Mouse (Mus musculus) right cerebral cortex, postnatal 4 days (tissue): ENCODE measurements at regions not wholly inside any gene's neighbourhood (a gene's known extent, or its start where the extent isn't known, plus 50 kb on each side); places are given as distances from the start of the nearest gene placed in this dataset.

ENCODE experiments used
- DNase-seq: peaks from one replicate; pipeline ENCODE4 v3.0.0-alpha.2; 2022

DNA sequence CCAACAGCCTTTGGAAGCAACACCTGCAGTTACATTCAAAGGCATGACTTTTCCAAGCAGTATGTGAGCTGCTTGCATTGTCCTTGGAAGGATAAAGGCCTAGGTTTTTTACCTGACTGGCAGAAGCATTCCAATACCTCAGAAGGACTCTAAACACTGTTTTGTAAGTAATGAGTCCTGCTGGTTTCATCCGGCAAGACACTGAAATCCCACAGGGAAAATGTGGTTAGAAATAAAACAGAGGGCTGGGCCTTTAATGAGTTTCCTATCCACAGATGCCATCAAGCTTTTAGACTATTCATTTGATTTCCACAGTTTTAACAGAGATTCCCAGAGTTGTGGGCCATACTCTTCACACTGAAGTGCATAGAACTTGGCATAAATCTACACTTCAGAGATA, 461.6 kb downstream of the Prkd1 start:
- no peak for DNase-seq

DNA sequence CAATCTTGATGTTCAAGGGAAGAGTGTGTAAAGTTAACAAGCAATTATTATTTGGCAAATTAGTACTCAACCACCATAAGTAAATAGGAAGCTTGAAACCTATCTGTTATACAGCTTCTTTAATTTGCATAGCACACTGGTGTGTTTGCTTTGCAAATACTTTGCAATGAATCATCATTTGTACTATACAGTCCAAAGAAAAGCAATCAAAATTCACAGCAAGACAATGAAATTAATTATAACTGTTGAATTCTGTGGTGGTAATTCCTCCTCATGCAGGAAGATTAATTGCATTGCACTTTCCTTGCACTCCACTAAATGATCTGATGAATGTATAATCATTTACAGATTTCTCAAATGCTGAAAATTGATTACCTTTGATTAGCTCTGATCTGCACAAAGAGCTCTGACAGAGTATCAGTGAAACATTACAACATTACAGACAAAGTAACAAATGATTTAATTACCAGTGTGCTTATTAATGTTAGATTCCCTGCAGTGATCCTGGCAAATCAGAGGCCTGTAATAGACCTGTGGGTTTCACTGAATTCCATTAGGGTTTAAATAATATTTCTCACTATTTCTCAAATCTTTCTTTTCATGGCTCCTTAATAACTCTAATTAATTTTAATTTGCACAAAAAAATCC, 457.9 kb downstream of the Prkd1 start:
- DNase-seq = no peak

DNA sequence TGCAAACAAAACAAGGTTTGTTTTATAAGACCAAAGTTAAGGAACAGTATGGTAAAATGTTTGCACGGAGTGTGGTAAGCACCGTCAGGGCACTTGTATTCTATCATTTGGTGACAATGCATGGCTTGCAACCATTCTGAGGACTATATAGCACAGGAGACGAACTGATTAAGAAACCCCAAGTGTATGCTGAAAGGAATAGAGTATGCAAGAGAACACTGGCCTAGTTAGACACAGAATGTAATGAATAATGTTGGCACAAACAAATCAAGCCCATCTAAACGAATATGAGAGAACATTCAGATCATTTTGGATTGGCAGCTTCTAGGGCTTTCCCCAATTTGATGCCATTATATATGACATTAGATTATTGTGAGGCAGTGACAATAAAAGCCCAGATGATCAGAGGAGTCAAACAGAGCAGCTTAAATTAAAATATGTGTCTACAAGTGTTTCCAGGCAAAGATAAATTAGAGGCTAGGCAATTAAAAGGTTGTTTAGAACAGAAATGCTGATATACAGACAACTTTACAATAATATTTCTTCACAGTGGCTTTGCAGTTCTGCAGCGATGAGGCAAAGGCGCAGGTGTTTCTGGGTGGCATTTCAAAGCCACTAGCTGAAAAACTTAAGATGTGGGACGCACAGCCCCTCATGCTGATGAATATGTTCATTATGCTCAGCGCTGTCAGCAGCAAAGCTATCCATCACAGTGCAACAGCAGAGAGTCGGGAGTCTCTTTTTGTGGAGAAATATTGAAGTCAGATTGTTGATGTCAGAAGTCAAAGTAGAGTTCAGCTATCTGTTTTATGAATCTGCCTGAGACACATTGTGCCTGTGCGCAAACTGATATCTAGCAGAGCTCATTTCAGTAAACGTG, 456.9 kb downstream of the Prkd1 start:
- peak; percentile 16 for DNase-seq

DNA sequence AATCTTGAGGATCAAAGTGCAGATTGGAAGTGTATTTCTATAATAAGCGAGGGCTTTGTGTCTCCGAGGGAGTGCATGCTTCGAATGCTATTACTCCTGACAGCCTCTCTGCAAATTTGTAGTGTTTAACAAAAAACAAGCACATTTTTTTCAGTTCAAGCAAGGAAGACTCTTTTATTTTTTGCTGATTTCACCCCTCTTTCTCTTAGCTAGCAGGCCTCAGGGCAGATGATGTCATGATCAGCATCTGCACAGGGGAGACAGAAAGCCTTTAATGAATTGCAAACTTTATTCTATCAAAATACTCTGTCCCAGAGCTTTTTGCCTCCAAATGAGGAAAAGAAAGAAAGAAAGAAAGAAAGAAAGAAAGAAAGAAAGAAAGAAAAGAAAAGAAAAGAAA, 455.4 kb downstream of the Prkd1 start:
- no peak for DNase-seq

DNA sequence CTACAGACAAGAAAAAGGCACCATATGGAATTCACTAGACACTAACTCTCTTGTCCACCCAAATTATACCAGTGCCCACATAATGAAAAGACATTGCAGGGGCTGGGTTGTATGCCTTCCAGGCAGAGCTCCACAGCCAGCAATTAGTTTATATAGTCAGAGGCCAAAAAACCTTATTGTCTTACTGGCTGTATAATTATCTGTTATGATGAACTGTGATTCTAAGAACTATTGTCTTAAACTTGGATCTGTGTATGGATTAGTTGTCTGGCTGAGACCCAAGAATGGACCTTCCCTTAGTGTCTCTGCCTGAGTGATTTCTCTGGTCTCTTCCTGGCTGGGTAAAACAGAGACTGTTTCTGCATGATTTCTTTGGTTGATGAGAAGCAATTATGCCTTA, 454.2 kb downstream of the Prkd1 start:
- DNase-seq = no peak

DNA sequence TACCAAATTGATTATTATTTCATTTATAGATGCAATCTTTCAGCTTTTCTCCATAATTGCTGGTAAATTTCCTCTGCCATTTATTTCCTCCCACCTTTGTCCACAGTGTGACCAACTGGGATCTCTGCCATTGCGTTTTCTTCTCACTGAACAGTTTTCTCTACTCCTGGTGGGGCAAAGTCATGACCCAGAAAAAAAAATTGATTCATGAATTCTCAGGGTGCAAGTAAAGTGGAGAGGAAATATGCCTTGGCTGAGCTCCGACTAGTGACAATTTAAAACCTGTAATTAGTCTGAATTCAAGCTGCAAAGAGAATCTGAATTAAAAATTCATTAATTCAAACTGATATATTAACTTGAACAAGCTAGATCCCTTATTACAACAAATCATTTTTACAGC, 452.6 kb downstream of the Prkd1 start:
- DNase-seq = no peak

DNA sequence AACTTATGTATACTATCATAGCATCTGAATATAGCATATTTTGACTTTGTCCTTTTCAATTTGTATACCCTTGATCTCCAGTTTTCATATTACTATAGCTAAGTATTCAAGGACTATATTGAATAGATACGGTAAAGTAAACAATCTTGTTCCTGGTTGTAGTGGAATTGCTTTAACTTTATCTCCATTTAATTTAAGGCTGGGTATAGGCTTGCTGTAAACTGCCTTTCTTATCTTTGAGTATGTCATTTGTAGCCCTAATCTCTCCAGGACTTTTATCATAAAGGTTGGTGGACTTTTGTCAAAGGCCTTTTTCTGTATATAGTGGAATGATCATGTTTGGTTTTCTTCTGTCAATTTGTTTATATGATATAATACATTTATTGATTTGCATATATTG, 407.8 kb downstream of the Prkd1 start:
- no peak for DNase-seq

DNA sequence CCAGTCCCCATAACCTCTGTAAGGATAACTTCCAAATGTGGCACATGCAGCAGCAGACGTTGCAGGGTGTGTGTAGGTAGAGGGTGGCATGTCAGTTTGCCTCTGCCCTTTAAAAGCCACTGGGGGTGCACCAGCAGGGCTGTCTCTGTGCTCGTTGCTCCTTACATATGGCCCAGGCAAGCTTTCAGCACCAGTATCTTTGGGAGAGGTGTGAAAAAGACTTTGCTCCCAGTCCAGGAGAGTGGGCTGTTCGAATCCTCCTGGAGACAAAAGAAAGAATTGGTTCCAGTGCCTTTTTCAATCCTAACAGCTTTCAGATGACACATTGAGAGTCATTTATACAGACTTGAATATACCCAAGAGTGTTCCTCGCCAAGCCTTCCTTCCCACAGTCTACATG, 390.0 kb downstream of the Prkd1 start:
- no peak for DNase-seq

DNA sequence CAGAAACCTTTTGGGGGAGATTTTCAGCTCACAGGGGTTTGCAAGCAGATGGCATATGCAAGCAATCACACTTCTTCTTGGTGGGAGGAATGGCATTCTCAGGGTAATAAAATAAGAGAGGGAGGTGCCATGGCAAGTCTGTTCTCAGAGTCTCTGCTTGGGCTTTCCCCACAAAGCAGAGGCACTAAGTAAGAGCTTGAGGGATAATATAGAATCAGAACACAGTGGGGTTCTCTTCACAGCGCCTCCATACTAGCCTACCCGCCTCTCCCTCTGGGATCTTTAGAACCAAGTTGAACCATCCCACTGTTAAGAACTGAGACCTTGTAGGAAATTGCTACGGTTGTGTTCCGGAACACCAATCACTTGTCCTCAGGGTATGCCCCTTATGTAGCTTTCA, 387.8 kb downstream of the Prkd1 start:
- DNase-seq = no peak

DNA sequence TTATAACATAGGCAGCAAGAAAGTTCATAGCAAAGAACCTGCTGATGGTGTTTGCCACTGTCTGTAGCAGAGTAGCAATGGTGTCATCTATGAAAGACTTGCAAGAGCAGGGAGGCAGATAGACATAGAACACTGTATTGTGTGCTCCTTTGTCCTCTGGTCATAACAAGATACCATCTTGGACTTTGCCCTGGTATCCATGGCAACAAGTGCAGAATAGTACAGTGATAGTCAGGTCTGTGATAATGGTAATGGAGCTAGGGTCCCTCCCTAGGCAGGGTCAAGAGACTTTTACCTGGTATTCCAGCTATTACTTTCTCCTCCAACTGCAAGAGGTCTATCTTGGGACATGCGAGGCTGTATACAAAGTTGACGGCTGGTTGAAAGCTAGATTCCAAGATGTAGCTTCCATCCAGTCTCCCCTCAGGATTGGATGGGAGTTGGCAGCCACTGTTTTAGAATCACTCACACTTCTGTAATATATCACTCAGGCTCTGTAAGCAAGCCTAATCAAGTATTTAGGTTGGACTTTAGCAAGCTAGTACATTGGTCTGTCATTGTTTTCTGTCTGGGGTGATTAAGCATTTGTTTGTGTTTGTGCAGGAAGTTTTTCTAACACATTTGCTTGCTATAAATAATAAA, 375.5 kb downstream of the Prkd1 start:
- DNase-seq = no peak

DNA sequence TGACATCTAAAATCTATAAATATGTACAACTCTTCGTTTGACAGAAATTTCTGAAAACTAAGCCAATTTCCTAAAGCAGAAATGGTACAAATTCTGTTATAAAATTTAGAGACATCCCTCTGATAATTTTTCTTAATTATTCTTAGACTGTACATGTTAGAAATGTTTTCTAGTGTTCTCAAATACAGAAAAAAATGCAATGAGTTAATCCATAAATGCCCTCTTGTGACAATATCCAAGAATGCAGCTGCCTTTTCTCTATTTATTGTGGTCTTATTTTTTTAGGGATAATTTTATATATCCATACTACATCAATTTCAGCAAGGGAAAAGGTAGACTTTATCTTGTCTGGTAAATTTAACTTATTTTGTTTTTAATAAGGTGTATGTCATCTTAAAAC, 367.3 kb downstream of the Prkd1 start:
- DNase-seq = no peak
